Mouse (Mus musculus) midbrain, embryonic 14.5 days (tissue): ENCODE results near the gene Rxra. TPM values are rescaled to one million over a fixed set of nuclear protein-coding genes. Genes with fewer than 3 reads are reported as not detected.

Source experiments
- ATAC-seq: fragments of 200-750 bp; cut with Nextera tagmentation; 2 replicates; pipeline ENCODE4 v1.8.0; 2017; ENCODE audit warnings: moderate number of reproducible peaks, moderate library complexity; ENCODE audit not compliant: low FRiP score, low TSS enrichment
- DNase-seq: peaks from one replicate; pipeline ENCODE4 v3.0.0-alpha.2; 2015
- H3K27ac ChIP-seq: fragments of 300-500 bp; sonication (generic); replicated peaks from 2 replicates; pipeline ENCODE4 v1.5.1; 2014; ENCODE audit warnings: mild to moderate bottlenecking, low read depth, low read length, moderate library complexity
- H3K27me3 ChIP-seq: fragments of 300-500 bp; sonication (generic); 2 replicates; pipeline ENCODE4 v1.6.1; 2014; ENCODE audit warnings: low read length, control low read depth, mixed read lengths; ENCODE audit not compliant: control insufficient read depth, insufficient read depth
- H3K36me3 ChIP-seq: fragments of 300-500 bp; sonication (generic); 2 replicates; pipeline ENCODE4 v1.6.1; 2014; ENCODE audit warnings: low read length, control low read depth; ENCODE audit not compliant: control insufficient read depth, insufficient read depth
- H3K4me1 ChIP-seq: fragments of 300-500 bp; sonication (generic); 2 replicates; pipeline ENCODE4 v1.6.1; 2014; ENCODE audit warnings: mild to moderate bottlenecking, antibody characterized with exemption, low read length, control low read depth; ENCODE audit not compliant: control insufficient read depth, insufficient read depth
- H3K4me2 ChIP-seq: fragments of 300-500 bp; sonication (generic); 2 replicates; pipeline ENCODE4 v1.6.1; 2014; ENCODE audit warnings: mild to moderate bottlenecking, low read length, moderate library complexity
- H3K4me3 ChIP-seq: fragments of 300-500 bp; sonication (generic); replicated peaks from 2 replicates; pipeline ENCODE4 v1.5.1; 2014; ENCODE audit warnings: low read depth, low read length
- H3K9ac ChIP-seq: fragments of 300-500 bp; sonication (generic); replicated peaks from 2 replicates; pipeline ENCODE4 v1.6.1; 2014; ENCODE audit warnings: mild to moderate bottlenecking, low read length, moderate library complexity
- H3K9me3 ChIP-seq: fragments of 300-500 bp; sonication (generic); 2 replicates; pipeline ENCODE4 v1.6.1; 2016; ENCODE audit warnings: low read length, control low read depth, mixed read lengths; ENCODE audit not compliant: control insufficient read depth
- WGBS: fragments of 180-500 bp; shearing (Covaris S2); extraction: QIAGEN DNeasy Blood & Tissue Kit; methylation state at CpG from one replicate; pipeline ENCODE4 v1.1.7; 2014; 5-methylcytosine and 5-hydroxymethylcytosine counted together
- polyA plus RNA-seq: library from polyadenylated mRNA; unstranded; fragments of >200 nt; fragmentation: Nextera tagmentation; extraction: Ambion mirVana; gene quantifications from 2 replicates; pipeline ENCODE4 v1.2.1, GENCODE M21; 2014

The Rxra gene
- polyA plus RNA-seq, 1 experiment from 2014 or later, result 2.5 TPM

DNA sequence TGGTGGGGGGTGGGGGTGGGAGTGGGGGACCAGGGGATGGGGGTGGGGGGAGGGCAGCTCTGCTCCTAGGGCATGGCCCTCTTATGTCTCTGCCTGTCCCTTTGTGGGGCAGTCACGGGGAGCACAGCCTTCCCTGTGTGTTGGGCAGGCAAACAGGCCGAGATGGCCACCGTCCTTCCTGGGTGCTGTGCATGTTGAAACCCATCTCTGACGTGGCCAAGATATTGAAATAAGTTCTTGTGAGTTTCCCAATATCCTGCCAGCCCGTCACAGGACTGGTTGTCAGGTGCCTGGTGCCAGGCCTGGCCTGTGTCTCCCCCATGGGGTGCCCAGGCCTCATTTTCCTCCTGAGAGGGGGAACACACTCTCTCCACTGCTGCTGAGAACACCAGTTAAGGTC, 37.9 kb downstream of the Rxra start:
- H3K4me2 ChIP-seq, result no peak overlapping the region
- no peaks in the 10 kb centered on the region for H3K9me3 ChIP-seq
- peaks cover 8% of the 10 kb centered on the region; the same call in 1 of the 2 replicates for H3K4me1 ChIP-seq
- H3K27me3 ChIP-seq, result no peaks in the 10 kb centered on the region
- no peak for ATAC-seq
- H3K9ac ChIP-seq, result no peak overlapping the region
- no peak for DNase-seq
- H3K4me3 ChIP-seq, result no peak overlapping the region
- no peak overlapping the region for H3K27ac ChIP-seq
- WGBS, result 89% methylated on average over 5 of the region's 5 CpGs
- H3K36me3 ChIP-seq, result no peaks in the 10 kb centered on the region

DNA sequence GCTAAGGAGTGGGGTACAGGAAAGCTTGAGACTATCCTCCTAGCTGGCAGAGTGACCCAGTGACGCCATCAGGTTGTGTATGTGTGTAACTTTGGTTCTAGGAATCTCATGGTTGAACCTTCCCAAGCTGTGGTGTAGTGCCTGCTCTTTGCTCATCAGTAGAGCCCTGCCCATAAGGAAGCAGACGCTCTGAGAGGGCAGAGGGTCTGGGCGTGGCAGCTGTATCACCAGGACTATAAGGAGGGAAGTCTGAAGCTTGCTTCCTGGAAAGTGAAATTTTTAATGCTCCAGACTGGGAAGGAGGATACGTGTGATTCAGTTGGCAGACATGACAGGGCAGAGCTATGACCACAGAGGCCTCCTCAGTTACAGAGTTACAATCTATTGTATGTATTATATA, 39.0 kb downstream of the Rxra start:
- DNase-seq (no peak), ATAC-seq (no peak)
- Histone ChIP-seq H3K36me3 (no peaks in the 10 kb centered on the region), H3K9ac (no peak overlapping the region), H3K4me2 (no peak overlapping the region), H3K4me1 (peaks cover 11% of the 10 kb centered on the region; the same call in 1 of the 2 replicates), H3K27ac (no peak overlapping the region), H3K27me3 (no peaks in the 10 kb centered on the region), H3K9me3 (no peaks in the 10 kb centered on the region), H3K4me3 (no peak overlapping the region)
- WGBS, result 88% methylated on average over 4 of the region's 4 CpGs

DNA sequence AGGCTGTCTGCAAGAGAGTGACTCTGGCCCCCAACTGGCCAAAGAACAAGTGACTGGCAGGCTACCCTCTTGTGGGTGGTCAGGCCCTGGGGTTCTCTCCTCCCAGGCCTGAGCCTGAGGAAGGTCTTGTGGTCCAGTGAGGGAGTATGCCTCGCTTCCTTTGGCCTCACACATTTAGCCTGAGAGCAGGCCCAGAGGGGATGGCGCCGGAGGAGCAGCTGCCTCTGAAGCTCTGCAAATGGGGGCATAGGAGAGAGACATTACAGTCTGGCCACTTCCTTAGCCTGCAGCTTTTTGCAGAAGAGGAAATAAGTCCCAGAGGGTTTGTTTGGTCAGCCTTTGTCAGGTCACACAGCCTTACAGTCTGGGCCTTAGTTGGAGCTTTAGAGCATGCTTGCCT, 40.1 kb downstream of the Rxra start:
- H3K9me3 ChIP-seq, result no peaks in the 10 kb centered on the region
- ATAC-seq, result no peak
- DNase-seq, result no peak

DNA sequence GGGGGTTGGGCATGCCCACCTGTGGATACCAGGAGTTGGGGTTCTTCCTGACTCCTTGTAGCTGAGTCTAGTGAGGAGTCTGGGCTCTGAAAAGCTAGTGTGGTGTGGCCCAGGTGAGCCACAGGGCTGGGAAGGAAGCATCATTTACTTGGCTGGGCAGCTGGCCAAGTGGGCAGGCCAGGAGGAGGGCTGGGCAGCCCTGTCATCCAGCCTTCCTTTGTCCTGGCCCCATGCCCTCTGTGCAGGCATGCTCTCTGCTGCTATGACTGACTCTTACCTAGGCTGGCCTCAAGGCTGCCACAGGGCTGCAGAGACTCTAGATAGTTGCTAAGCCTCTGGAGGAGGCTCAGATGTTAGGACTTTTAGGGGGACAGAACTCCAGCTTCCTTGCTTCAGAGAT, 42.0 kb downstream of the Rxra start:
- Histone ChIP-seq H3K36me3 (no peaks in the 10 kb centered on the region), H3K4me1 (peaks cover 7% of the 10 kb centered on the region; the same call in 1 of the 2 replicates), H3K4me3 (no peak overlapping the region), H3K27me3 (no peaks in the 10 kb centered on the region), H3K9ac (no peak overlapping the region), H3K27ac (no peak overlapping the region), H3K4me2 (no peak overlapping the region), H3K9me3 (no peaks in the 10 kb centered on the region)
- DNase-seq, result peak; percentile 22
- ATAC-seq, result no peak

More for the DNA sequence above, 40.1 kb downstream of the Rxra start:
- Histone ChIP-seq H3K4me1 (peaks cover 7% of the 10 kb centered on the region; the same call in 1 of the 2 replicates), H3K4me2 (no peak overlapping the region), H3K4me3 (no peak overlapping the region), H3K27me3 (no peaks in the 10 kb centered on the region), H3K9ac (no peak overlapping the region), H3K36me3 (no peaks in the 10 kb centered on the region), H3K27ac (no peak overlapping the region)
- WGBS, result 88% methylated on average over 3 of the region's 3 CpGs

DNA sequence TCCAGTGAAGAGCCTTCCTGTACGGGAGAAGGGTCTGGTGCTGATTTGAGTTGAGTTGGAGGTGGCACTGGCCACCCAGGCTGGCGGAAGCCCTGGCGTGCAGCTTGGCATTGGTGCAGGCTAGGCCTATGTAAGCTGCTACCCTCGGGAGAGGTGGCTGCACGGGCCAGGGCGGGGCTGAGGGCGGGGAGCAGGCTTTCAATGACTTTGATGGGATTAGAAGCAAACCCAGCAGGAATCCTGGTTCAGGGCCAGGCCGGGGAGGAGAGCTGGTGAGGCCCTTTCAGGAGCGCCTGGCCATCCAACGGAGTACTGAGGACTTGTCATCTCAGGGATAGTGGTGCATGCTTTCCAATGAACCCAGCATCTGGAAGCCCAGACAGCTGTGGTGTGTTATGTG, 43.4 kb downstream of the Rxra start:
- H3K4me1 ChIP-seq, result peaks cover 5% of the 10 kb centered on the region; the same call in 1 of the 2 replicates
- DNase-seq, result peak; percentile 62

DNA sequence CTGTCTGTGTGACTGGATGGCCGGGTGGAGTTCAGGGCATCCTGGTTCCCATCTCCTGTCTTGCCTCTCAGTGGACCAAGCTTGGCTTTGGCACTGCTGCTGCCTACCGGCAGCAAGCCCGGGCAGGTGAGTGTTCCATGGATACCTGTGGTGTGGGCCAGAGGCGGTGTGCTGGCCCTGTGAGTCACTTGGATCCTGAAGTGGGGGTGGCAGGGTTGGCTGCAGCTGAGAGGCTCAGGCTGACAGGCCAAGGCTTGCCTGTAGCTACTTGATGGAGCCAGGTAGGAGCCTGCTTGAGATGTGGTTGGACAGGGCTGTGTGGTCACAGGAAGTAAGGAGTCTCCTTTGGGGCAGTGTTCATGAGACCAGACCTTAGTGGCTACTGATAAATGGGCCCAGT, 45.4 kb downstream of the Rxra start:
- no peak overlapping the region for H3K9ac ChIP-seq
- 97% methylated on average over 4 of the region's 4 CpGs for WGBS
- peaks cover 3% of the 10 kb centered on the region; the same call in 1 of the 2 replicates for H3K4me1 ChIP-seq
- H3K9me3 ChIP-seq, result no peaks in the 10 kb centered on the region
- DNase-seq (no peak), ATAC-seq (no peak)
- H3K36me3 ChIP-seq, result no peaks in the 10 kb centered on the region
- no peak overlapping the region for H3K4me2 ChIP-seq
- no peak overlapping the region for H3K4me3 ChIP-seq
- no peaks in the 10 kb centered on the region for H3K27me3 ChIP-seq
- no peak overlapping the region for H3K27ac ChIP-seq

More for the DNA sequence above, 43.4 kb downstream of the Rxra start:
- H3K4me2 ChIP-seq, result no peak overlapping the region
- no peak for ATAC-seq
- no peak overlapping the region for H3K27ac ChIP-seq
- H3K9me3 ChIP-seq, result no peaks in the 10 kb centered on the region
- no peak overlapping the region for H3K9ac ChIP-seq
- no peaks in the 10 kb centered on the region for H3K27me3 ChIP-seq
- H3K4me3 ChIP-seq, result no peak overlapping the region
- H3K36me3 ChIP-seq, result no peaks in the 10 kb centered on the region
- 6% methylated on average over 10 of the region's 10 CpGs for WGBS

DNA sequence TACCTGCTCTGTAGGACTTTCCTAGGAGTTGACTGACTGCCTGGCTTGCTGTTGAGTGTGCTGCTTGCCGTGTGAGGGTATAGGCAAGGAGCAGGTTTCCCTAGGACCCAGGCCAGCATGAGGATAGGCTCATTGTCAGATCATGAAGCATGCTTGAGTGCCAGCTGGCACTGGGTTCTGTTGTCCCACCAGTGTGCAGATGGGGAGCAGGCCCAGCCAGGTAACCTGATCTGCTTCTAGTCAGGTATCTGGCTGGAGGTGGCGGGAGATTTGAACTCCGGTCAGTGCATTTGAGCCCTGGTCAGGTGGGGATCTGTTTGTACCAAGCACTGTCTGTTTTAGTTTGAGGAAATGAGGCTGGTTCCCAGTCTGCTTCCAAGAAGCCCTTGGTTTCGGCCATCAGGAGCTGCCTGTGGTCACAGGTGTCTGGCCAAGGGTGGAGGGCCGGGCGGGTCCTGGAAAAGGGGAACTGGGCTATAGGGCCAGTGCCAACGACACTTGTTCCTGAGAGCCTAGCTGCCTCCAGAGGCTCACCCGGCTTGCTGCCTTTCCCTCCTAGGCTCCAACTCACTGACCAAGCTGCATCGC, 48.6 kb downstream of the Rxra start:
- Histone ChIP-seq H3K9me3 (no peaks in the 10 kb centered on the region), H3K4me1 (no peaks in the 10 kb centered on the region), H3K4me2 (no peak overlapping the region), H3K4me3 (no peak overlapping the region), H3K9ac (no peak overlapping the region), H3K27ac (no peak overlapping the region), H3K36me3 (no peaks in the 10 kb centered on the region), H3K27me3 (no peaks in the 10 kb centered on the region)
- WGBS, result 95% methylated on average over 9 of the region's 9 CpGs
- ATAC-seq, result no peak
- DNase-seq, result no peak

DNA sequence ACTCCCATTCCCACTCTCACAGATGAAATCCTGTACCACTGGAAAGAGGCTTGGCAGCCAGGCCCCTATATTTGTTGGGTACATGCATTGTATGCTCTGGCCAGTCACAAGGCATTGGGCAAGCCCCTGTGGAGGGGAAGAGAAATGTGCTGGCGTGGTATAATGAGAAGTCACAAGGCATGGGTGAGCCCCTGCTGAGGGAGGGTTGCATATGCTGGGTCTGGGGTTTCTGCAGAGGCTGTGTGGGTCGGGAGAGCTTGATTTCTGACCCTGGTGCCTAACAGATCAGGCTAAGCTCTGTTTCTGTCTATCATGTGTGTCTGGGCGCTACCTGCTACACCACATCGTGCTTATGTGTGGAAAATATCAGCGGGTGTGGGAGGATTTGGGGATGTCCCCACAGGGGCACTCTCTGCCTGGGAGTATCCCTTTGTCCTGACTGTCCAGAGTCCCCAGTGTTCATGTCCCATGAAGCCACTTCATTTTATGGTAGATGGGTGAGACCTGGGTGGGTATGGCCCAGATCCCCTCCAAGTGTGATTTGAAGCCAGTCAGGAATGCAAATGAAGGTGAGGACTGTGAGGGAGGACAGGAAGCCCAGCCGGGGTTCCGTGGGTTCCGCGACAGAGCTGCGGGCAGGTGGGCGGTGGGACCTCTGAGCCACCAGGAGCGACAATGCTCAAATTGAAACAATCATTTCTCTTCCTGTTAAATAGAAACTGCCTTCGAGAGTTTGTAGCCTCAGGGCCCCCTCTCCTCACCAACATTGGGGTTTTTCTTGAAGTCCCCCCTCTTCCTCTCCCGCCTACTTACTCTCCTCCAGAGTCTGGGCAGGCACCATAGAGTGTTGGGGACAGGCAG, 52.0 kb downstream of the Rxra start:
- H3K27ac ChIP-seq, result no peak overlapping the region
- H3K36me3 ChIP-seq, result no peaks in the 10 kb centered on the region
- H3K4me1 ChIP-seq, result peaks cover 5% of the 10 kb centered on the region; the same call in 1 of the 2 replicates
- no peaks in the 10 kb centered on the region for H3K27me3 ChIP-seq
- DNase-seq, result no peak
- 66% methylated on average over 14 of the region's 14 CpGs for WGBS
- H3K9ac ChIP-seq, result no peak overlapping the region
- no peak overlapping the region for H3K4me2 ChIP-seq
- no peak for ATAC-seq
- H3K9me3 ChIP-seq, result no peaks in the 10 kb centered on the region
- no peak overlapping the region for H3K4me3 ChIP-seq

DNA sequence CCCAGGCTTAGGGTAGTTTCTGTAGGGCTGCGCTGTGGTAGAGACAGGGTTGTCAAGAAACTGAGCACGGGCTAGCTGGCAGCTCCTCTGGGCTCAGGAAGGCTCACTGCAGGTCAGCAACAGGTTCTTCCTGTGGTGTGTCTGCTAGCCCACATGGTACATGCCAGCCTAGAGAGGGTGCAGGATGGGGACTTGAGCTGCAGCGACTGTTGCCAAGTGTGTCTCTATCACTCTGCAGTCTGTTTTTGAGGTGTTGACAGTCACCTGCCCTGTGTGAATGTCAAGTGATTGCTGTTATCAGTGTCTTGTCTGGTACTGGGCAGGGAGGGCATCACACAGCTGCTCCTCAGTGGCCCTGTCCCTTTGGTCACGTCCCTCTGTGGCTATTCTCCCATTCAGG, 52.8 kb downstream of the Rxra start:
- Histone ChIP-seq H3K27me3 (no peaks in the 10 kb centered on the region), H3K4me1 (peaks cover 5% of the 10 kb centered on the region; the same call in 1 of the 2 replicates)
- DNase-seq, result no peak

More for the DNA sequence above, 52.8 kb downstream of the Rxra start:
- no peaks in the 10 kb centered on the region for H3K9me3 ChIP-seq
- no peak overlapping the region for H3K4me3 ChIP-seq
- 82% methylated on average over 4 of the region's 4 CpGs for WGBS
- no peaks in the 10 kb centered on the region for H3K36me3 ChIP-seq
- ATAC-seq, result no peak
- no peak overlapping the region for H3K9ac ChIP-seq
- H3K4me2 ChIP-seq, result no peak overlapping the region
- no peak overlapping the region for H3K27ac ChIP-seq
